Mouse (Mus musculus) liver, postnatal 0 days (tissue): ENCODE data around the gene Stk38.

Source experiments
- CTCF ChIP-seq: sonication (generic); IDR thresholded peaks from 2 replicates; pipeline ENCODE4 v1.5.1; 2016; ENCODE audit warnings: antibody characterized with exemption, low read depth
- EP300 ChIP-seq: IDR thresholded peaks from 2 replicates; pipeline ENCODE4 v1.6.1; 2016; ENCODE audit warnings: antibody characterized with exemption, low read depth, mild to moderate bottlenecking

DNA sequence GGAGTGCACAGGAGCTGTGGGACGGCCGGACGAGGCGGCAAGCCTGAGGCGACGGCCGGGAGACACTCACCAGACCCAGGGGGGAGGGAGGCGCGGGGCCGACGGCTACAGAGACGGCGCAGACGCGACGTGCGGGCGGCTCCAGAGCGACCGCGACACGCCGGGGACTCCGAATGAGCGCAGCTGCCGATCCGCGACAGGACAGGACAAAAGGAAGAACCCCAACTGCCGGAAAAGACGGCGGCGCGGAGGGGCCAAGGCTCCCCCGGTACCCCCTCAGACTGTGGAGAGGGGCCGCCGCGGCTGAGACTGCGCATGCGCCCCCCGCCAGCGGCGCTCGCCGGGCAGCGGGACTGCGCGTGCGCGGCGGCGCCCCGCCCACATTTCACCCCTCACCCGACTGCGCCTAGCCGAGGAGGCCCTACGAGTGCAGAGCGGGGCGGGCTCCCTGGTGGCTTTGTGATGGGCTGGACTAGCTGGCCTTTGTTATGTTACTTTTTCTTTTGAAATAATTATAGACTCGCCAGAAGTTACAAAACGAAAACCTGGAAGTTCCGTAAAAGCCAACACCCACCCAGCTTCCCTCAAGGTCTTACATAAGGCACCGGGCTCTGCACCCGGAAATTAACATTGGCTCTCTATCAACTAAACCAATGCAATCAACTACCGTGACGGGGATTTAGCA lies at the start of gene Stk38:
- TF ChIP-seq CTCF (no peak), EP300 (peak; percentile 53)
